Mouse (Mus musculus): ENCODE measurements around the gene Slc46a3.

DNA sequence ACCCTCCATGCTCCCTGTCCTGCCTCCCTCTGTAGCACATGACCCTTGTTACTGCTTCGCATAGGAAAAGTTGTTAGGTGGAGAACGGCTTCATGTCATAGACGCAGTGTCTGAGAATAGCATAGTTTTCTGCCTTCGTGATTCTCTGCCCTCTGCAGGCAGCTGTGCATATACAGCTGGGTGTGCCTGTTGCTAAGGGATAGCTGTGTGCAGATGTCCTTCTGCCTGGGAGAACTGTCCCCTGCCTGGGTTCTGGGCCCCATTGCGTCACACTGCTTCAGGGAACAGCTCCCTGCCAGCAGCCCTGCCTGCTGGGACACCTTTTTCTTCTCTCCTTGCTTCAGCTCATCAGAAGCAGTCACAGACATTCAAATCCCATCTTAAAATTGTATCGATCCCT lies 25.0 kb downstream of the Slc46a3 start:
- TF ChIP-seq CTCF (IDR thresholded peaks at IDR 0.05; ENCODE audit: borderline replicate concordance, insufficient read depth, low read depth, low read length) (no peak), POLR2A (IDR thresholded peaks at IDR 0.05; ENCODE audit: borderline replicate concordance, insufficient read depth, low read length) (no peak)
